Mouse (Mus musculus) mouse trophoblast stem cell (cell line): ENCODE data around the gene Trim62.

Experiments
- in situ Hi-C, 2 experiments: fragments of 300-500 bp; cut with MseI, MboI; formaldehyde crosslinking; loops; 2 replicates in 1 of 2; 3 replicates in 1 of 2; pipeline ENCODE4 v1.15.1; 2025

Gene Trim62

GRCm38 (mm10) chr4:128884711-128885095, 1.3 kb downstream of the Trim62 start:
- in situ Hi-C loops: no loop called here

GRCm38 (mm10) chr4:128885540-128885939, 2.2 kb downstream of the Trim62 start:
- in situ Hi-C loops: no loop called here

- in situ Hi-C loops: no loop called here
Observed at GRCm38 (mm10) chr4:128886571-128886970, 3.2 kb downstream of the Trim62 start.

GRCm38 (mm10) chr4:128887026-128887425, 3.6 kb downstream of the Trim62 start:
- in situ Hi-C loops: no loop called here

- in situ Hi-C loops: no loop called here
Observed at GRCm38 (mm10) chr4:128887641-128888091, 4.3 kb downstream of the Trim62 start.

GRCm38 (mm10) chr4:128888436-128888990, 5.1 kb downstream of the Trim62 start:
- in situ Hi-C loops: no loop called here

- in situ Hi-C loops: no loop called here
Observed at GRCm38 (mm10) chr4:128889752-128890630, 6.6 kb downstream of the Trim62 start.

- in situ Hi-C loops: no loop called here
Observed at GRCm38 (mm10) chr4:128891157-128891556, 7.8 kb downstream of the Trim62 start.

- in situ Hi-C loops: no loop called here
Observed at GRCm38 (mm10) chr4:128891746-128892145, 8.4 kb downstream of the Trim62 start.

- in situ Hi-C loops: no loop called here
Observed at GRCm38 (mm10) chr4:128892188-128892587, 8.8 kb downstream of the Trim62 start.

- in situ Hi-C loops: no loop called here
Observed at GRCm38 (mm10) chr4:128894112-128894511, 10.7 kb downstream of the Trim62 start.

- in situ Hi-C loops: no loop called here
Observed at GRCm38 (mm10) chr4:128895841-128896240, 12.5 kb downstream of the Trim62 start.

- in situ Hi-C loops: no loop called here
Observed at GRCm38 (mm10) chr4:128896667-128897066, 13.3 kb downstream of the Trim62 start.

- in situ Hi-C loops: no loop called here
Observed at GRCm38 (mm10) chr4:128897911-128898421, 14.6 kb downstream of the Trim62 start.

- in situ Hi-C loops: no loop called here
Observed at GRCm38 (mm10) chr4:128899332-128899731, 16.0 kb downstream of the Trim62 start.

- in situ Hi-C loops: no loop called here
Observed at GRCm38 (mm10) chr4:128900484-128900883, 17.1 kb downstream of the Trim62 start.

- in situ Hi-C loops: no loop called here
Observed at GRCm38 (mm10) chr4:128902390-128902789, 19.0 kb downstream of the Trim62 start.

GRCm38 (mm10) chr4:128904035-128904800, 20.8 kb downstream of the Trim62 start:
- in situ Hi-C loops: no loop called here

GRCm38 (mm10) chr4:128905251-128905650, 21.9 kb downstream of the Trim62 start:
- in situ Hi-C loops: no loop called here

- in situ Hi-C loops: no loop called here
Observed at GRCm38 (mm10) chr4:128906757-128907156, 23.4 kb downstream of the Trim62 start.

- in situ Hi-C loops: no loop called here
Observed at GRCm38 (mm10) chr4:128907238-128907968, 24.0 kb downstream of the Trim62 start.
